Mouse (Mus musculus) monocyte, adult 5-6 weeks (primary cell): ENCODE results near the gene Stag3. TPM values are rescaled to one million over a fixed set of nuclear protein-coding genes. Genes with fewer than 3 reads are reported as not detected.

Source experiments
- total RNA-seq: library from RNA; stranded (forward); fragments of 200-1000, 200-491, 200-594 nt; gene quantifications from 3 replicates; pipeline ENCODE4 v1.2.3, GENCODE M21; 2017

The Stag3 gene
- total RNA-seq, 1 experiment from 2014 or later: 2.2 TPM

Other genes with a start within 250 kb of the Stag3 start
- gene Smok3c, start 227.0 kb upstream of the Stag3 start, total RNA-seq: not detected in 3 replicates
- 13.7 to 19.2 TPM (median 14.7 TPM) in 3 replicates for gene Zkscan1, start 195.2 kb upstream of the Stag3 start, total RNA-seq
- gene Zscan21, start 163.3 kb upstream of the Stag3 start, total RNA-seq: 6.9 to 14.7 TPM (median 7.6 TPM) in 3 replicates
- gene Zfp113, start 124.5 kb upstream of the Stag3 start, total RNA-seq: 2.5 to 8.9 TPM (median 3.0 TPM) in 3 replicates
- gene Cops6, start 119.2 kb upstream of the Stag3 start, total RNA-seq: 23.6 to 44.1 TPM (median 36.4 TPM) in 3 replicates
- 26.2 to 32.8 TPM (median 27.0 TPM) in 3 replicates for gene Ap4m1, start 108.2 kb upstream of the Stag3 start, total RNA-seq
- gene Mcm7, start 107.8 kb upstream of the Stag3 start, total RNA-seq: 53.2 to 96.5 TPM (median 70.8 TPM) in 3 replicates
- gene Taf6, start 92.8 kb upstream of the Stag3 start, total RNA-seq: 14.3 to 27.3 TPM (median 19.1 TPM) in 3 replicates
- gene Cnpy4, start 92.8 kb upstream of the Stag3 start, total RNA-seq: 38.5 to 45.5 TPM (median 43.7 TPM) in 3 replicates
- gene Mblac1, start 85.9 kb upstream of the Stag3 start, total RNA-seq: 1.1 TPM in 1 of 3 replicates, not detected in the others
- 0.48 TPM in 1 of 3 replicates, not detected in the others for gene Nxpe5, start 54.3 kb upstream of the Stag3 start, total RNA-seq
- gene Lamtor4, start 24.8 kb upstream of the Stag3 start, total RNA-seq: 40.8 to 59.6 TPM (median 40.9 TPM) in 3 replicates
- 18.5 to 45.5 TPM (median 18.5 TPM) in 3 replicates for gene BC037034, start 16.2 kb upstream of the Stag3 start, total RNA-seq
- gene Gal3st4, start 7.4 kb upstream of the Stag3 start, total RNA-seq: not detected in 3 replicates
- gene Gm43720, start 282 bp upstream of the Stag3 start, total RNA-seq: not detected in 3 replicates
- 0.53 to 0.87 TPM (median 0.67 TPM) in 3 replicates for gene Gpc2, start 235 bp upstream of the Stag3 start, total RNA-seq
- gene Pvrig, start 61.7 kb downstream of the Stag3 start, total RNA-seq: 7.1 to 30.4 TPM (median 8.3 TPM) in 3 replicates
- 10.8 to 19.4 TPM (median 17.9 TPM) in 3 replicates for gene Zfp157, start 161.2 kb downstream of the Stag3 start, total RNA-seq